Mouse (Mus musculus): ENCODE measurements around the gene Map3k3.

- TF ChIP-seq CTCF (conservative IDR thresholded peaks at IDR 0.05 in 1 of 2, IDR thresholded peaks at IDR 0.05 in 1 of 2; ENCODE audit: low read depth in 2 of 2, low read length in 2 of 2): no peak
- TF ChIP-seq RAD21 (IDR thresholded peaks at IDR 0.05; ENCODE audit: low read depth, low read length): no peak
- TF ChIP-seq MYC (IDR thresholded peaks at IDR 0.05; ENCODE audit: low read depth, low read length): no peak
- TF ChIP-seq EP300 (IDR thresholded peaks at IDR 0.05; ENCODE audit: low read length): no peak
- no peak for TF ChIP-seq POLR2A (IDR thresholded peaks at IDR 0.05; ENCODE audit: low read depth, low read length)
- no peak for TF ChIP-seq ETS1 (conservative IDR thresholded peaks at IDR 0.05; ENCODE audit: low read depth, low read length)
- TF ChIP-seq UBTF (IDR thresholded peaks at IDR 0.05; ENCODE audit: low read depth, low read length): no peak
- TF ChIP-seq MXI1 (IDR thresholded peaks at IDR 0.05; ENCODE audit: low read depth, low read length): no peak
- no peak for TF ChIP-seq ZMIZ1 (IDR thresholded peaks at IDR 0.05; ENCODE audit: low read depth, low read length)
- TF ChIP-seq NRF1 (IDR thresholded peaks at IDR 0.05; ENCODE audit: low read depth, low read length): no peak
- TF ChIP-seq USF2 (conservative IDR thresholded peaks at IDR 0.05; ENCODE audit: low read depth, low read length): no peak
- TF ChIP-seq POLR2AphosphoS2 (IDR thresholded peaks at IDR 0.05; ENCODE audit: low read depth, low read length): no peak
- no peak for TF ChIP-seq RCOR1 (conservative IDR thresholded peaks at IDR 0.05; ENCODE audit: low read depth, low read length)
- TF ChIP-seq CHD1 (IDR thresholded peaks at IDR 0.05; ENCODE audit: low read depth, low read length): no peak
These were observed 110.5 kb downstream of the Map3k3 start for GRCm38 (mm10) chr11:106194891-106195290.
